Mouse (Mus musculus) c-Kit-negative CD71-positive TER-119-positive erythroid progenitor cells, embryonic 14.5 days (primary cell): ENCODE results near the gene Rbm4b.
A peak's percentile ranks its signal among the peaks of the same experiment; 100 is the strongest.

Experiments
- DNase-seq: peaks from one replicate; pipeline ENCODE4 v3.0.0-alpha.2; 2013; ENCODE audit warnings: low read depth, low spot score

Rbm4b gene

GRCm38 (mm10) chr19:4756193-4756911, at the start of gene Rbm4b:
Gene Rbm4b, plus strand, starts transcription at chr19:4756497.
- DNase-seq, result peak; percentile 73

GRCm38 (mm10) chr19:4708765-4709164, 47.5 kb upstream of the Rbm4b start:
- no peak for DNase-seq

- no peak for DNase-seq
These were observed 45.1 kb upstream of the Rbm4b start, which contains the start of gene Sptbn2 for GRCm38 (mm10) chr19:4711098-4711600. Gene Sptbn2, plus strand, starts transcription at chr19:4711167.

GRCm38 (mm10) chr19:4711601-4712155, 44.6 kb upstream of the Rbm4b start:
- DNase-seq, result no peak

- no peak for DNase-seq
These were observed 44.0 kb upstream of the Rbm4b start for GRCm38 (mm10) chr19:4712156-4712780.

GRCm38 (mm10) chr19:4712781-4713526, 43.3 kb upstream of the Rbm4b start:
- no peak for DNase-seq

GRCm38 (mm10) chr19:4713886-4714285, 42.4 kb upstream of the Rbm4b start:
- DNase-seq, result no peak

- no peak for DNase-seq
These were observed 39.5 kb upstream of the Rbm4b start for GRCm38 (mm10) chr19:4716756-4717155.

GRCm38 (mm10) chr19:4717281-4717680, 39.0 kb upstream of the Rbm4b start:
- DNase-seq, result no peak

GRCm38 (mm10) chr19:4718716-4719115, 37.6 kb upstream of the Rbm4b start:
- no peak for DNase-seq

- no peak for DNase-seq
These were observed 36.9 kb upstream of the Rbm4b start for GRCm38 (mm10) chr19:4719351-4719764.

- no peak for DNase-seq
These were observed 36.2 kb upstream of the Rbm4b start for GRCm38 (mm10) chr19:4720112-4720511.

GRCm38 (mm10) chr19:4720671-4721244, 35.5 kb upstream of the Rbm4b start:
- DNase-seq, result no peak

GRCm38 (mm10) chr19:4729186-4729585, 27.1 kb upstream of the Rbm4b start:
- DNase-seq, result no peak

GRCm38 (mm10) chr19:4733052-4733451, 23.2 kb upstream of the Rbm4b start:
- DNase-seq, result no peak

- no peak for DNase-seq
These were observed 18.4 kb upstream of the Rbm4b start for GRCm38 (mm10) chr19:4737866-4738265.

- no peak for DNase-seq
These were observed 17.2 kb upstream of the Rbm4b start for GRCm38 (mm10) chr19:4739053-4739452.

GRCm38 (mm10) chr19:4739762-4740161, 16.5 kb upstream of the Rbm4b start:
- DNase-seq, result no peak

GRCm38 (mm10) chr19:4741482-4741881, 14.8 kb upstream of the Rbm4b start:
- no peak for DNase-seq

- no peak for DNase-seq
These were observed 14.1 kb upstream of the Rbm4b start for GRCm38 (mm10) chr19:4742229-4742628.

GRCm38 (mm10) chr19:4743524-4743923, 12.8 kb upstream of the Rbm4b start:
- no peak for DNase-seq

GRCm38 (mm10) chr19:4744026-4744425, 12.3 kb upstream of the Rbm4b start:
- DNase-seq, result no peak
